Mouse (Mus musculus) left cerebral cortex, adult 8-10 months (tissue): ENCODE measurements around the gene Cnn1. TPM values are rescaled to one million over a fixed set of nuclear protein-coding genes. Genes with fewer than 3 reads are reported as not detected.

Experiments used
- DNase-seq, 2 experiments: peaks; one replicate each; pipeline ENCODE4 v3.0.0; 2022; ENCODE audit warnings: low spot score in 2 of 2
- microRNA-seq, 2 experiments: library from miRNA; unstranded; fragments of <30 nt; microRNA quantifications; one replicate each; pipeline ENCODE4 v1.2.0; 2022
- total RNA-seq, 4 experiments: library from RNA; stranded (reverse); gene quantifications; 2 replicates each; pipeline ENCODE4 v1.2.4; 2022

The Cnn1 gene
- total RNA-seq, 4 experiments from 2014 or later = 0.37 to 1.2 (median 0.59) TPM

DNA sequence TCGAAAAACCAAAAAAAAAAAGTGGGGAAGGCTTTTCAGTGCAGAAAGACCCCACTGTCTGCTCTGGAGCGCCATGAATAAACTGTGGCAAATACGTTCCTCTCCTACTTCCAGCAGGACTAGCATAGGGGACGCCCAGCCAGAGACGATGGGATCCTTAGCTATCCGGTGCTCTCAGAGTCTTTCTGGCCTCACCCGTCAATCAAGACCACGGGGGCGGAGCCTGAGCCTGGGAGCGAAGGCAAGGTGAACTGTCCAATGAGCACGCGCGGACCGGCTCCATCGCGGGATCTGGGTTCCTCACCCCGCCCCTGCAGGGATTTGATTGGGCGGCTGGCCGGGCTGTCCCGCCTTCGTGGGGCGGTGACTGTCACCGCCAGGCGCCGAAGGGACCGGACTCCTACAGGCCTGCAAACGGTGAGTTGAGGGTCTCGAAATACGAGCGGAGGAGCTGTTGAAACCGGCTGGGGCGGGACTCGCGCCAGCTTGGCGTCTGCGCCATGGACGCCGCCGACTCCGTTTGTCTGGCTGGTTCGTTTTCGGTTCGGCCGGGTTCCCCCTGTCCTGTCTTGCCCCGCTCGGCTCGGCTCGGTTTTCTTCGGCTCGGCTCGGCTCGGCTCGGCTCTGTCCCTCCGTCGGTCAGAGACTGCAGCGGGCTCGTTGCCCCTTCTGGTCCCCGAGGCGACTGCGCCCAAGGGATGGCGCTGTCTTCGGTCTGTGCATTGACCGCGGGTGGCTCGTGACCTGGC, 57.7 kb downstream of the Cnn1 start, which contains the start of gene Pigyl:
Gene Pigyl, plus strand, starts transcription at position 350 of the 749 bp plus-strand sequence.
- peak; percentile 98 for DNase-seq

DNA sequence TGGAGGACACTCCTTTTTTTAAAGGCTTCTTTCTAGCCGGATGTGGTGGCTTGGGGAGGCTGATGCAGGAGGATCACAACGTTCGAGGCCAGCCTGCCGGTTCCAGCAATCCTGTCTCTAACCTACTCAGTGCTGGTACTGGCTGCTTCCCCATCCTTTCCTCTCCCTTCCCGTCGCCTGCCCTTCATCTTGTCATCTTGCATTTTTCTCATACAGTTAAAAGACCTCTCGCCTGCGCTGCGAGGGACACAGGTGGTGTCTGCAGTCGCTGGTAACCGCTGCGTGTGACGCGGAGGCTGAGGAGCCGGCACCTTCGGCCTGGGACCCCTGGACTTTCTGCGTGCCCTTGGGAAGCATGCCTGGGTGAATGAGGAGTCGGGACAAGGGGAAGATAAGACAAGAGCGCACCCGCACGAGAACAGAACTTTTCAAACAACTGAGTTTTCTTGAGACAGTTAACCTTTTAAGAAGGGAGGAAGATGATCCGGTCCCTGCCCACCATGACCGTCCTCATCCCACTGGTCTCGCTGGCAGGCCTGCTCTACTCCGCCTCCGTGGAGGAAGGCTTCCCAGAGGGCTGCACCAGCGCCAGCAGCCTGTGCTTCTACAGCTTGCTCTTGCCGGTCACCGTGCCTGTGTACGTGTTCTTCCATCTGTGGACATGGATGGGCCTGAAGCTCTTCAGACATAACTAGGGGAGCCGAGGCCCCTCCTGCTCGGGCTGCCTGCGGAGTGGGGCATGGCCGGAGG, 58.7 kb downstream of the Cnn1 start:
- DNase-seq = peak in 1 of 2 experiments; percentile 6

Small RNAs within 50 kb of the gene (microRNA-seq; reads per million reads assigned to microRNA genes)
- 0.63 to 0.88 reads per million in 2 experiments for gene Mir7084

Other genes starting within 250 kb of the Cnn1 start
- gene Dock6, start 246.6 kb upstream of the Cnn1 start, total RNA-seq = 10 to 100 TPM; 14.6 to 19.8 (median 16.8) TPM
- 10 to 100 TPM; 10.7 to 15.7 (median 13.5) TPM for gene Rab3d, start 181.0 kb upstream of the Cnn1 start, total RNA-seq
- gene Ccdc159, start 171.7 kb upstream of the Cnn1 start, total RNA-seq = 10 to 100 TPM; 12.9 to 19.5 (median 16.0) TPM
- 10 to 100 TPM; 36.3 to 42.6 (median 39.4) TPM for gene Tmem205, start 171.7 kb upstream of the Cnn1 start, total RNA-seq
- 100 to 1,000 TPM; 133 to 152 (median 147) TPM for gene Plppr2, start 162.2 kb upstream of the Cnn1 start, total RNA-seq
- gene Swsap1, start 143.5 kb upstream of the Cnn1 start, total RNA-seq = 10 to 100 TPM; 13.2 to 15.0 (median 14.8) TPM
- 10 to 100 TPM; 12.9 to 15.3 (median 14.4) TPM for gene Epor, start 135.7 kb upstream of the Cnn1 start, total RNA-seq
- 1 to 10 TPM; 2.7 to 4.4 (median 3.2) TPM for gene Rgl3, start 109.8 kb upstream of the Cnn1 start, total RNA-seq
- gene Ccdc151, start 96.6 kb upstream of the Cnn1 start, total RNA-seq = 1 to 10 TPM; 6.6 to 9.2 (median 6.7) TPM
- 10 to 100 TPM; 89.5 to 94.0 (median 91.8) TPM for gene Prkcsh, start 96.4 kb upstream of the Cnn1 start, total RNA-seq
- 100 to 1,000 TPM; 132 to 153 (median 147) TPM for gene Elavl3, start 47.2 kb upstream of the Cnn1 start, total RNA-seq
- gene Gm49318, start 28.0 kb upstream of the Cnn1 start, total RNA-seq = not detected
- 10 to 100 TPM; 20.7 to 23.7 (median 21.9) TPM for gene Zfp653, start 27.8 kb upstream of the Cnn1 start, total RNA-seq
- 10 to 100 TPM; 45.4 to 50.8 (median 48.0) TPM for gene Ecsit, start 13.8 kb upstream of the Cnn1 start, total RNA-seq
- 10 to 100 TPM; 52.2 to 69.8 (median 66.6) TPM for gene Elof1, start 18.0 kb downstream of the Cnn1 start, total RNA-seq
- gene Acp5, start 36.5 kb downstream of the Cnn1 start, total RNA-seq = under 1 TPM in 3 of 4 experiments, not detected in 1; 0.32 to 0.42 (median 0.37) TPM
- gene Pigyl, start 57.6 kb downstream of the Cnn1 start, total RNA-seq = 10 to 100 TPM; 41.6 to 49.3 (median 46.1) TPM
- under 1 TPM in 1 of 4 experiments, not detected in 3; 0.35 TPM for gene Zfp872, start 88.9 kb downstream of the Cnn1 start, total RNA-seq
- 10 to 100 TPM; 17.9 to 26.0 (median 22.0) TPM for gene Zfp809, start 126.5 kb downstream of the Cnn1 start, total RNA-seq
- 1 to 10 TPM; 4.3 to 5.7 (median 4.5) TPM for gene Zfp599, start 160.7 kb downstream of the Cnn1 start, total RNA-seq
- 10 to 100 TPM; 15.5 to 21.8 (median 18.2) TPM for gene Zfp810, start 208.4 kb downstream of the Cnn1 start, total RNA-seq